In genomic region chr19:47822143-47822796, GRCm38 (mm10) we compare ENCODE assay signal across 11 mouse cellular contexts. TPM values are rescaled to one million over a fixed set of nuclear protein-coding genes. Genes with fewer than 3 reads are reported as not detected.
A peak's percentile ranks its signal among the peaks of the same experiment; 100 is the strongest.
DNase-seq lines count a peak whose midpoint lies in the region; ATAC-seq and TF ChIP-seq lines count a peak whose summit lies in the region.
"Had no signal": no experiment of that assay in that cellular context is flagged by ENCODE, and none has a peak within 500 bp of the region (broad histone marks: within the 10 kb centered on the region; RNA-seq: fewer than 3 reads in every experiment).

No protein-coding gene starts in this region.

- no peaks in the 10 kb centered on the region for H3K27me3 ChIP-seq in forebrain, postnatal 0 days (ENCODE audit: insufficient read depth, low read length)
- 0 out of 2 replicates have a peak, but pooled peaks cover 5% of the 10 kb centered on the region for H3K27me3 ChIP-seq in forebrain, embryonic 13.5 days
- peaks cover 14% of the 10 kb centered on the region for H3K27me3 ChIP-seq in midbrain, embryonic 10.5 days (ENCODE audit: low read depth, poor library complexity, severe bottlenecking)
- no peaks in the 10 kb centered on the region for H3K27me3 ChIP-seq in midbrain, embryonic 11.5 days (ENCODE audit: control insufficient read depth, insufficient read depth, low read length)
- no peaks in the 10 kb centered on the region for H3K27me3 ChIP-seq in intestine, embryonic 16.5 days (replicated peaks; ENCODE audit: control insufficient read depth, insufficient read depth, low read length)
- no peaks in the 10 kb centered on the region for H3K27me3 ChIP-seq in stomach, embryonic 14.5 days (ENCODE audit: control insufficient read depth, insufficient read depth, low read length)
- peaks cover 11% of the 10 kb centered on the region for H3K27me3 ChIP-seq in forebrain, embryonic 10.5 days (ENCODE audit: poor library complexity, severe bottlenecking)

- ATAC-seq in forebrain, postnatal 0 days = peak; percentile 24; the same call in 1 of the 2 replicates
- no peak for ATAC-seq in forebrain, embryonic 13.5 days
- no peak for ATAC-seq in midbrain, embryonic 11.5 days (ENCODE audit: low FRiP score)
- ATAC-seq in intestine, embryonic 16.5 days = peak; percentile 13; the same call in 1 of the 2 replicates
- peak; percentile 37; the same call in 1 of the 2 replicates for ATAC-seq in stomach, embryonic 14.5 days (ENCODE audit: insufficient number of reproducible peaks, insufficient read depth, low FRiP score, low read depth)

- H3K4me1 ChIP-seq in forebrain, postnatal 0 days (ENCODE audit: insufficient read depth) = no peaks in the 10 kb centered on the region
- H3K4me1 ChIP-seq in forebrain, embryonic 13.5 days = no peaks in the 10 kb centered on the region
- H3K4me1 ChIP-seq in midbrain, embryonic 10.5 days = 0 out of 2 replicates have a peak, but pooled peaks cover 6% of the 10 kb centered on the region
- no peaks in the 10 kb centered on the region for H3K4me1 ChIP-seq in midbrain, embryonic 11.5 days (ENCODE audit: control insufficient read depth, insufficient read depth, low read length)
- H3K4me1 ChIP-seq in intestine, embryonic 16.5 days (ENCODE audit: control insufficient read depth, insufficient read depth, low read length) = peaks cover 7% of the 10 kb centered on the region; the same call in 1 of the 2 replicates
- no peaks in the 10 kb centered on the region for H3K4me1 ChIP-seq in stomach, embryonic 14.5 days (ENCODE audit: control insufficient read depth, insufficient read depth, low read length)
- peaks cover 21% of the 10 kb centered on the region for H3K4me1 ChIP-seq in forebrain, embryonic 10.5 days
- H3K4me1 ChIP-seq: midbrain, embryonic 12.5 days had no signal

- WGBS in forebrain, postnatal 0 days = 27% methylated on average over 8 of the region's 8 CpGs
- 33% methylated on average over 8 of the region's 8 CpGs for WGBS in forebrain, embryonic 13.5 days
- 26% methylated on average over 8 of the region's 8 CpGs for WGBS in midbrain, embryonic 10.5 days
- WGBS in midbrain, embryonic 11.5 days = 20% methylated on average over 8 of the region's 8 CpGs
- WGBS in intestine, embryonic 16.5 days = 19% methylated on average over 8 of the region's 8 CpGs
- WGBS in stomach, embryonic 14.5 days = 24% methylated on average over 8 of the region's 8 CpGs
- 21% methylated on average over 8 of the region's 8 CpGs for WGBS in forebrain, embryonic 10.5 days

- peak overlapping the region; percentile 19; the same call in 1 of the 2 replicates for H3K4me2 ChIP-seq in forebrain, postnatal 0 days (ENCODE audit: low read depth)
- no peak overlapping the region for H3K4me2 ChIP-seq in forebrain, embryonic 13.5 days
- no peak overlapping the region for H3K4me2 ChIP-seq in midbrain, embryonic 11.5 days
- H3K4me2 ChIP-seq in intestine, embryonic 16.5 days (ENCODE audit: low read depth, low read length) = no peak overlapping the region
- H3K4me2 ChIP-seq in stomach, embryonic 14.5 days (replicated peaks; ENCODE audit: low read depth, low read length) = no peak overlapping the region
- H3K4me2 ChIP-seq: midbrain, embryonic 12.5 days had no signal

- no peak overlapping the region for H3K4me3 ChIP-seq in forebrain, postnatal 0 days (ENCODE audit: low read depth, low read length)
- H3K4me3 ChIP-seq in forebrain, embryonic 13.5 days = no peak overlapping the region
- no peak overlapping the region for H3K4me3 ChIP-seq in midbrain, embryonic 10.5 days
- no peak overlapping the region for H3K4me3 ChIP-seq in midbrain, embryonic 11.5 days (ENCODE audit: low read depth, low read length)
- no peak overlapping the region for H3K4me3 ChIP-seq in intestine, embryonic 16.5 days (ENCODE audit: low read length)
- H3K4me3 ChIP-seq in stomach, embryonic 14.5 days (ENCODE audit: low read depth, low read length) = no peak overlapping the region
- no peak overlapping the region for H3K4me3 ChIP-seq in forebrain, embryonic 10.5 days
- H3K4me3 ChIP-seq: midbrain, embryonic 12.5 days had no signal

- no peak overlapping the region for H3K9ac ChIP-seq in forebrain, postnatal 0 days
- H3K9ac ChIP-seq in forebrain, embryonic 13.5 days = no peak overlapping the region
- H3K9ac ChIP-seq in midbrain, embryonic 11.5 days (ENCODE audit: low read length) = no peak overlapping the region
- H3K9ac ChIP-seq in intestine, embryonic 16.5 days (ENCODE audit: low read depth, low read length) = no peak overlapping the region
- no peak overlapping the region for H3K9ac ChIP-seq in stomach, embryonic 14.5 days (replicated peaks; ENCODE audit: low read depth, low read length)
- H3K9ac ChIP-seq: midbrain, embryonic 12.5 days had no signal

- no peak overlapping the region for H3K27ac ChIP-seq in forebrain, postnatal 0 days (ENCODE audit: low read depth, low read length)
- no peak overlapping the region for H3K27ac ChIP-seq in forebrain, embryonic 13.5 days
- H3K27ac ChIP-seq in midbrain, embryonic 10.5 days (replicated peaks) = no peak overlapping the region
- no peak overlapping the region for H3K27ac ChIP-seq in midbrain, embryonic 11.5 days (ENCODE audit: low read depth, low read length)
- no peak overlapping the region for H3K27ac ChIP-seq in intestine, embryonic 16.5 days (ENCODE audit: low read length)
- no peak overlapping the region for H3K27ac ChIP-seq in stomach, embryonic 14.5 days (ENCODE audit: low read length)
- no peak overlapping the region for H3K27ac ChIP-seq in forebrain, embryonic 10.5 days
- H3K27ac ChIP-seq: midbrain, embryonic 12.5 days had no signal

- DNase-seq in forebrain, postnatal 0 days = no peak
- DNase-seq in midbrain, embryonic 10.5 days (ENCODE audit: low spot score) = peak; percentile 10
- no peak for DNase-seq in midbrain, embryonic 11.5 days (ENCODE audit: low spot score, missing footprints)
- DNase-seq in urinary bladder, postnatal 25 days (ENCODE audit: low spot score) = no peak
- no peak for DNase-seq in forebrain, embryonic 10.5 days (ENCODE audit: extremely low spot score, low spot score)
- DNase-seq: right cerebral cortex, postnatal 14 days had no signal

- no peaks in the 10 kb centered on the region for H3K9me3 ChIP-seq in forebrain, postnatal 0 days (ENCODE audit: low read length)
- H3K9me3 ChIP-seq in forebrain, embryonic 13.5 days (replicated peaks) = no peaks in the 10 kb centered on the region
- no peaks in the 10 kb centered on the region for H3K9me3 ChIP-seq in midbrain, embryonic 10.5 days (replicated peaks)
- H3K9me3 ChIP-seq in midbrain, embryonic 11.5 days (ENCODE audit: control insufficient read depth, low read length) = no peaks in the 10 kb centered on the region
- no peaks in the 10 kb centered on the region for H3K9me3 ChIP-seq in intestine, embryonic 16.5 days (ENCODE audit: control insufficient read depth, low read length)
- H3K9me3 ChIP-seq in stomach, embryonic 14.5 days (ENCODE audit: control insufficient read depth, low read depth, low read length) = no peaks in the 10 kb centered on the region
- no peaks in the 10 kb centered on the region for H3K9me3 ChIP-seq in forebrain, embryonic 10.5 days
- H3K9me3 ChIP-seq: midbrain, embryonic 12.5 days had no signal

- TF ChIP-seq CTCF in forebrain, postnatal 0 days (IDR thresholded peaks at IDR 0.05; ENCODE audit: low read depth) = peak; percentile 32

- no peaks in the 10 kb centered on the region for H3K36me3 ChIP-seq in forebrain, postnatal 0 days (ENCODE audit: insufficient read depth)
- H3K36me3 ChIP-seq in forebrain, embryonic 13.5 days (ENCODE audit: poor library complexity, severe bottlenecking) = no peaks in the 10 kb centered on the region
- no peaks in the 10 kb centered on the region for H3K36me3 ChIP-seq in midbrain, embryonic 10.5 days
- H3K36me3 ChIP-seq in midbrain, embryonic 11.5 days (ENCODE audit: control insufficient read depth, insufficient read depth, low read length) = no peaks in the 10 kb centered on the region
- H3K36me3 ChIP-seq in intestine, embryonic 16.5 days (ENCODE audit: control insufficient read depth, insufficient read depth, low read length) = no peaks in the 10 kb centered on the region
- no peaks in the 10 kb centered on the region for H3K36me3 ChIP-seq in stomach, embryonic 14.5 days (ENCODE audit: control insufficient read depth, insufficient read depth, low read length)
- H3K36me3 ChIP-seq in forebrain, embryonic 10.5 days (replicated peaks) = no peaks in the 10 kb centered on the region
- H3K36me3 ChIP-seq: midbrain, embryonic 12.5 days had no signal

RNA-seq across cellular contexts. Expression of gene Gsto1, which starts 32.5 kb away (rescaled TPM):
- 120 and 187 TPM in 2 replicates for total RNA-seq in forebrain, postnatal 0 days (2014; rRNA removed)
- 166 and 184 TPM in 2 replicates for polyA plus RNA-seq in forebrain, postnatal 0 days (2015; fragmentation: Nextera tagmentation; extraction: Ambion mirVana)
- 74.9 and 80.3 TPM in 2 replicates for polyA plus RNA-seq in forebrain, embryonic 13.5 days (2015; fragmentation: Nextera tagmentation; extraction: Ambion mirVana)
- 78.1 and 92.2 TPM in 2 replicates for polyA plus RNA-seq in midbrain, embryonic 10.5 days (2016; fragmentation: Nextera tagmentation; extraction: Ambion mirVana)
- 78.9 and 81.1 TPM in 2 replicates for polyA plus RNA-seq in midbrain, embryonic 11.5 days (2014; fragmentation: Nextera tagmentation; extraction: Ambion mirVana)
- 588 and 626 TPM in 2 replicates for polyA plus RNA-seq in intestine, embryonic 16.5 days (2015; fragmentation: Nextera tagmentation; extraction: Ambion mirVana)
- 482 and 525 TPM in 2 replicates for polyA plus RNA-seq in stomach, embryonic 14.5 days (2014; fragmentation: Nextera tagmentation; extraction: Ambion mirVana)
- 115 and 120 TPM in 2 replicates for polyA plus RNA-seq in forebrain, embryonic 10.5 days (2016; fragmentation: Nextera tagmentation; extraction: Ambion mirVana)

RNA-seq across cellular contexts. Expression of gene Gsto2, which starts 43.1 kb away (rescaled TPM):
- total RNA-seq in forebrain, postnatal 0 days (2014; rRNA removed) = 0.77 and 0.95 TPM in 2 replicates
- 0.88 and 0.93 TPM in 2 replicates for polyA plus RNA-seq in forebrain, postnatal 0 days (2015; fragmentation: Nextera tagmentation; extraction: Ambion mirVana)
- polyA plus RNA-seq in forebrain, embryonic 13.5 days (2015; fragmentation: Nextera tagmentation; extraction: Ambion mirVana) = 1.2 and 1.8 TPM in 2 replicates
- polyA plus RNA-seq in midbrain, embryonic 10.5 days (2016; fragmentation: Nextera tagmentation; extraction: Ambion mirVana) = 1.4 and 1.6 TPM in 2 replicates
- polyA plus RNA-seq in midbrain, embryonic 11.5 days (2014; fragmentation: Nextera tagmentation; extraction: Ambion mirVana) = 1.4 and 1.8 TPM in 2 replicates
- polyA plus RNA-seq in intestine, embryonic 16.5 days (2015; fragmentation: Nextera tagmentation; extraction: Ambion mirVana) = 0.68 and 1.2 TPM in 2 replicates
- polyA plus RNA-seq in stomach, embryonic 14.5 days (2014; fragmentation: Nextera tagmentation; extraction: Ambion mirVana) = 1.1 and 1.5 TPM in 2 replicates
- polyA plus RNA-seq in forebrain, embryonic 10.5 days (2016; fragmentation: Nextera tagmentation; extraction: Ambion mirVana) = 0.76 and 0.81 TPM in 2 replicates
- total RNA-seq: hematopoietic stem cell, adult 5-6 weeks had no signal

Comparison
In these comparisons a context has a peak if more than half of its experiments do, and no peak if none do; other contexts are left out.
1. ATAC-seq: peak in forebrain, postnatal 0 days (single experiment), intestine, embryonic 16.5 days (single experiment) and stomach, embryonic 14.5 days (single experiment); none in forebrain, embryonic 13.5 days (single experiment) and midbrain, embryonic 11.5 days (single experiment).